Mouse (Mus musculus) C2C12 (cell line): ENCODE results near the gene Atxn7l1. TPM values are rescaled to one million over a fixed set of nuclear protein-coding genes. Genes with fewer than 3 reads are reported as not detected.
A peak's percentile ranks its signal among the peaks of the same experiment; 100 is the strongest.

Source experiments
- H3K27me3 ChIP-seq: one replicate; pipeline ENCODE4 v1.6.1; 2011; ENCODE audit not compliant: control insufficient read depth, insufficient read depth, insufficient read length
- H3K36me3 ChIP-seq: one replicate; pipeline ENCODE4 v1.6.1; 2011; ENCODE audit not compliant: control insufficient read depth, insufficient read depth
- H3K4me3 ChIP-seq: one replicate; pipeline ENCODE4 v1.5.1; 2011; ENCODE audit warnings: mild to moderate bottlenecking, control low read depth; ENCODE audit not compliant: poor library complexity, insufficient read depth, severe bottlenecking
- H3K79me2 ChIP-seq: one replicate; pipeline ENCODE4 v1.6.1; 2011; ENCODE audit not compliant: control insufficient read depth, insufficient read depth
- H3K79me3 ChIP-seq: one replicate; pipeline ENCODE4 v1.6.1; 2011; ENCODE audit warnings: low read depth, control low read depth
- H3ac ChIP-seq: one replicate; pipeline ENCODE3; 2011; ENCODE audit warnings: low read depth; ENCODE audit not compliant: control insufficient read depth, insufficient read length
- CEBPB ChIP-seq: IDR thresholded peaks from one replicate; pipeline ENCODE4 v1.6.1; 2011; ENCODE audit warnings: low read depth, mild to moderate bottlenecking, control low read depth, moderate library complexity
- CTCF ChIP-seq: IDR thresholded peaks from one replicate; pipeline ENCODE4 v1.5.1; 2011; ENCODE audit not compliant: control insufficient read depth, insufficient read depth, insufficient read length
- FOSL1 ChIP-seq: IDR thresholded peaks from one replicate; pipeline ENCODE4 v1.8.0; 2011; ENCODE audit warnings: mild to moderate bottlenecking, low read length; ENCODE audit not compliant: poor library complexity, insufficient read depth, severe bottlenecking
- MAX ChIP-seq: IDR thresholded peaks from one replicate; pipeline ENCODE4 v1.6.1; 2011; ENCODE audit warnings: mild to moderate bottlenecking, control low read depth
- MYOD1 ChIP-seq: IDR thresholded peaks from one replicate; pipeline ENCODE4 v1.6.1; 2011; ENCODE audit warnings: low read depth; ENCODE audit not compliant: control insufficient read depth, insufficient read length
- MYOG ChIP-seq: IDR thresholded peaks from one replicate; pipeline ENCODE4 v1.6.1; 2011; ENCODE audit not compliant: control insufficient read depth, insufficient read length; ENCODE audit errors: extremely low read depth
- USF1 ChIP-seq: IDR thresholded peaks from one replicate; pipeline ENCODE4 v1.6.1; 2011; ENCODE audit warnings: low read depth, mild to moderate bottlenecking, control low read depth, moderate library complexity
- polyA plus RNA-seq: library from polyadenylated mRNA; unstranded; fragments of >200 nt; fragmentation: generic; extraction: Trizol; gene quantifications from one replicate; pipeline ENCODE4 v1.2.1, GENCODE M21; 2012; ENCODE audit warnings: missing spikeins

Atxn7l1 gene
- polyA plus RNA-seq, 1 experiment, result 14.6 TPM

- peaks cover 20% of the 10 kb centered on the region for H3K36me3 ChIP-seq
- TF ChIP-seq CEBPB (no peak), CTCF (no peak), MYOG (no peak), MAX (no peak), FOSL1 (no peak), USF1 (no peak), MYOD1 (no peak)
- no peaks in the 10 kb centered on the region for H3K27me3 ChIP-seq
- no peak overlapping the region for H3ac ChIP-seq
- H3K4me3 ChIP-seq, result no peak overlapping the region
- peaks cover 82% of the 10 kb centered on the region for H3K79me2 ChIP-seq
- peaks cover 52% of the 10 kb centered on the region for H3K79me3 ChIP-seq
Observed at GRCm38 (mm10) chr12:33144456-33144855, 3.0 kb upstream of the Atxn7l1 start.

GRCm38 (mm10) chr12:33146622-33147433, 665 bp upstream of the Atxn7l1 start:
- H3K27me3 ChIP-seq, result no peaks in the 10 kb centered on the region
- peak overlapping the region; percentile 93 for H3ac ChIP-seq
- peak overlapping the region; percentile 72 for H3K4me3 ChIP-seq
- peaks cover 16% of the 10 kb centered on the region for H3K36me3 ChIP-seq
- peaks cover 74% of the 10 kb centered on the region for H3K79me3 ChIP-seq
- peaks cover 98% of the 10 kb centered on the region for H3K79me2 ChIP-seq
- no peak for TF ChIP-seq CTCF
- no peak for TF ChIP-seq FOSL1
- TF ChIP-seq USF1, result no peak
- no peak for TF ChIP-seq MYOD1
- no peak for TF ChIP-seq CEBPB
- no peak for TF ChIP-seq MAX
- TF ChIP-seq MYOG, result no peak

- TF ChIP-seq USF1 (no peak), MYOD1 (no peak), MAX (no peak), MYOG (no peak), FOSL1 (no peak), CTCF (no peak), CEBPB (no peak)
- peaks cover 81% of the 10 kb centered on the region for H3K79me3 ChIP-seq
- H3K36me3 ChIP-seq, result peaks cover 8% of the 10 kb centered on the region
Observed at GRCm38 (mm10) chr12:33149544-33150190, 2.2 kb downstream of the Atxn7l1 start.

GRCm38 (mm10) chr12:33153131-33153530, 5.6 kb downstream of the Atxn7l1 start:
- Histone ChIP-seq H3K4me3 (no peak overlapping the region), H3K27me3 (no peaks in the 10 kb centered on the region), H3K79me2 (peaks cover 99% of the 10 kb centered on the region), H3K79me3 (peaks cover 85% of the 10 kb centered on the region), H3ac (no peak overlapping the region), H3K36me3 (peaks cover 19% of the 10 kb centered on the region)
- TF ChIP-seq MYOG (no peak), MYOD1 (no peak), CEBPB (no peak), MAX (no peak), CTCF (no peak), USF1 (no peak), FOSL1 (no peak)

More at GRCm38 (mm10) chr12:33149544-33150190, 2.2 kb downstream of the Atxn7l1 start:
- Histone ChIP-seq H3K79me2 (peaks cover 97% of the 10 kb centered on the region), H3K27me3 (no peaks in the 10 kb centered on the region), H3K4me3 (no peak overlapping the region), H3ac (no peak overlapping the region)

GRCm38 (mm10) chr12:33153850-33154249, 6.4 kb downstream of the Atxn7l1 start:
- no peak for TF ChIP-seq MYOG
- TF ChIP-seq MYOD1, result no peak
- TF ChIP-seq MAX, result no peak
- no peak for TF ChIP-seq CTCF
- TF ChIP-seq USF1, result no peak
- no peak for TF ChIP-seq FOSL1
- no peak for TF ChIP-seq CEBPB
- peaks cover 99% of the 10 kb centered on the region for H3K79me2 ChIP-seq
- peaks cover 82% of the 10 kb centered on the region for H3K79me3 ChIP-seq
- H3K36me3 ChIP-seq, result peaks cover 24% of the 10 kb centered on the region
- H3ac ChIP-seq, result no peak overlapping the region
- H3K27me3 ChIP-seq, result no peaks in the 10 kb centered on the region
- no peak overlapping the region for H3K4me3 ChIP-seq
